Mouse (Mus musculus) heart, embryonic 15.5 days (tissue): ENCODE data around the gene Tubd1. TPM values are rescaled to one million over a fixed set of nuclear protein-coding genes. Genes with fewer than 3 reads are reported as not detected.

Experiments
- ATAC-seq: fragments of 200-750 bp; cut with Nextera tagmentation; replicated peaks from 2 replicates; pipeline ENCODE4 v1.8.0; 2017; ENCODE audit warnings: low read depth, moderate TSS enrichment; ENCODE audit not compliant: insufficient number of reproducible peaks, insufficient read depth, low FRiP score
- H3K27ac ChIP-seq: fragments of 300-500 bp; sonication (generic); 2 replicates; pipeline ENCODE4 v1.5.1; 2015; ENCODE audit warnings: mild to moderate bottlenecking, inconsistent platforms
- H3K27me3 ChIP-seq: fragments of 300-500 bp; sonication (generic); 2 replicates; pipeline ENCODE4 v1.6.1; 2015; ENCODE audit warnings: inconsistent platforms
- H3K36me3 ChIP-seq: fragments of 300-500 bp; sonication (generic); 2 replicates; pipeline ENCODE4 v1.6.1; 2015; ENCODE audit warnings: mild to moderate bottlenecking, inconsistent platforms
- H3K4me1 ChIP-seq: fragments of 300-500 bp; sonication (generic); replicated peaks from 2 replicates; pipeline ENCODE4 v1.6.1; 2015; ENCODE audit warnings: inconsistent platforms
- H3K4me2 ChIP-seq: fragments of 300-500 bp; sonication (generic); 2 replicates; pipeline ENCODE4 v1.6.1; 2015; ENCODE audit warnings: inconsistent platforms, mild to moderate bottlenecking, moderate library complexity
- H3K4me3 ChIP-seq: fragments of 300-500 bp; sonication (generic); 2 replicates; pipeline ENCODE4 v1.5.1; 2015; ENCODE audit warnings: mild to moderate bottlenecking, inconsistent platforms
- H3K9ac ChIP-seq: fragments of 300-500 bp; sonication (generic); 2 replicates; pipeline ENCODE4 v1.6.1; 2015; ENCODE audit warnings: mild to moderate bottlenecking, inconsistent platforms
- H3K9me3 ChIP-seq: fragments of 300-500 bp; sonication (generic); replicated peaks from 2 replicates; pipeline ENCODE4 v1.6.1; 2016; ENCODE audit warnings: inconsistent platforms
- WGBS: fragments of 180-500 bp; shearing (Covaris S2); methylation state at CpG from one replicate; pipeline ENCODE4 v1.1.7; 2015; ENCODE audit warnings: mixed read lengths; 5-methylcytosine and 5-hydroxymethylcytosine counted together
- polyA plus RNA-seq: library from polyadenylated mRNA; unstranded; fragments of >200 nt; fragmentation: Nextera tagmentation; extraction: Ambion mirVana; gene quantifications from 2 replicates; pipeline ENCODE4 v1.2.1, GENCODE M21; 2015

The Tubd1 gene
- polyA plus RNA-seq, 1 experiment from 2014 or later: 11.7 TPM

DNA sequence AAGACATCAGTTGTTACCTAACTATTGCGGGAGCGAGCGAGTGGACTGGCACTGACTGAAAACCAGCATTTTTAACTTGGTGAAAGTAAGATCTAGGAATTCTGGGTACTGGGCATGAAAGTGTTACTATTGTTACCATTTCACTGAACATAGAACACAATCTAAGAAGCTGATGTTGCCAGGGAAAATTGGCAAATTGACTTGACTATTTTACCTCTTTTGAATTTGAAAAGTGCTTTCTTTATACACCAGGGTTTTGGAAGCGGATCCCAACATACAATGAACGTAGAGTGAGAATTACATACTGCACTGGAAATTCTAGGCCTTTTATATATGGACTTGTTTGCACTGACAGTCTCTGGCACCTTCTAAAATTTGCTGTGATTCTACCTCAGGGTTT, 48.7 kb downstream of the Tubd1 start:
- no peak overlapping the region for H3K4me2 ChIP-seq
- no peaks in the 10 kb centered on the region for H3K9me3 ChIP-seq
- H3K36me3 ChIP-seq: no peaks in the 10 kb centered on the region
- WGBS: 71% methylated on average over 5 of the region's 5 CpGs
- H3K4me1 ChIP-seq: peaks cover 17% of the 10 kb centered on the region
- ATAC-seq: no peak
- H3K4me3 ChIP-seq: no peak overlapping the region
- H3K27me3 ChIP-seq: no peaks in the 10 kb centered on the region
- peak overlapping the region; percentile 75 for H3K27ac ChIP-seq
- no peak overlapping the region for H3K9ac ChIP-seq

DNA sequence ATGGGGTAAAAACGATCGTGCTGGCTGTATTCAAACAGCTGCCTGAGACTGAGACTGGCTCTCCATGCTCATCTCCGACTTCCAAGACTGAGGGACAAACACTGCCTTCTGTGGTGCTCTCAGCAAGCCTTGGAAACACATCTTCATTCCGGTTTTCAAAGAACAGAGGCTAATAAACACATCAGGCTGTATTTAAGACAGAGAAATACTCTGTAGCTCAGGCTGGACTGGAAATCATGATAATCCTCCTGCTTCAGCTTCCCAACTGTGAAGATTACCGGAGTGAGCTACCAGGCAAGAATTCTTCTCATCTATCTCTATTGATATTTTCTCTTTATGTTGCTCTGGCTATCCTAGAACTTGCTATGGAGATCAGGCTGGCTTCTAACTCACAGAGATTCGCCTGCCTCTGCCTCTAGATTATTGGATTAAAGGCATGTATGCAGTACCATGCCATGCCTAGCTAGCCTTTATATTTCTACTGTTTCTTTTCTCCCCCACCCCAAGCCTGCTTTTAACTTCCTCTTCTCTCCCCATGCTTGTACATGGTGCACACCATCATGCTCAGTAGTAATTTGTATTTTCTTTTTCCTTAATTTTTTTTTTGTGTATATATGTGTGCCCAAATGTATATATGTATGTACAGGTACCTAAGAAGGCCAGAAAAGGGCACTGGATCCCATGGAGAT, 49.5 kb downstream of the Tubd1 start:
- Histone ChIP-seq H3K36me3 (no peaks in the 10 kb centered on the region), H3K27ac (no peak overlapping the region), H3K9ac (no peak overlapping the region), H3K4me2 (no peak overlapping the region), H3K27me3 (no peaks in the 10 kb centered on the region), H3K4me3 (no peak overlapping the region), H3K9me3 (no peaks in the 10 kb centered on the region), H3K4me1 (peaks cover 17% of the 10 kb centered on the region)
- no peak for ATAC-seq
- WGBS: 76% methylated on average over 6 of the region's 6 CpGs

- Histone ChIP-seq H3K9me3 (no peaks in the 10 kb centered on the region), H3K4me2 (no peak overlapping the region), H3K27ac (no peak overlapping the region), H3K36me3 (no peaks in the 10 kb centered on the region), H3K4me3 (no peak overlapping the region), H3K4me1 (peaks cover 17% of the 10 kb centered on the region), H3K9ac (no peak overlapping the region), H3K27me3 (no peaks in the 10 kb centered on the region)
- no peak for ATAC-seq
- WGBS: 91% methylated on average over 6 of the region's 6 CpGs
Observed at GRCm38 (mm10) chr11:86595366-86595765, 50.6 kb downstream of the Tubd1 start.

GRCm38 (mm10) chr11:86596187-86596960, 51.6 kb downstream of the Tubd1 start:
- 78% methylated on average over 7 of the region's 7 CpGs for WGBS
- H3K4me1 ChIP-seq: peaks cover 17% of the 10 kb centered on the region
- no peak overlapping the region for H3K4me2 ChIP-seq
- H3K9me3 ChIP-seq: no peaks in the 10 kb centered on the region
- no peaks in the 10 kb centered on the region for H3K27me3 ChIP-seq
- H3K36me3 ChIP-seq: no peaks in the 10 kb centered on the region
- no peak overlapping the region for H3K9ac ChIP-seq
- H3K4me3 ChIP-seq: no peak overlapping the region
- H3K27ac ChIP-seq: no peak overlapping the region
- ATAC-seq: no peak

GRCm38 (mm10) chr11:86596976-86597375, 52.2 kb downstream of the Tubd1 start:
- Histone ChIP-seq H3K27ac (no peak overlapping the region), H3K36me3 (no peaks in the 10 kb centered on the region), H3K4me2 (no peak overlapping the region), H3K27me3 (no peaks in the 10 kb centered on the region), H3K9ac (no peak overlapping the region), H3K4me3 (no peak overlapping the region), H3K4me1 (peaks cover 17% of the 10 kb centered on the region), H3K9me3 (no peaks in the 10 kb centered on the region)
- WGBS: 83% methylated on average over 3 of the region's 3 CpGs
- ATAC-seq: no peak

GRCm38 (mm10) chr11:86598154-86598553, 53.4 kb downstream of the Tubd1 start:
- no peak overlapping the region for H3K4me2 ChIP-seq
- H3K27me3 ChIP-seq: no peaks in the 10 kb centered on the region
- H3K4me1 ChIP-seq: peaks cover 7% of the 10 kb centered on the region
- 92% methylated on average over 5 of the region's 5 CpGs for WGBS
- no peak overlapping the region for H3K27ac ChIP-seq
- no peaks in the 10 kb centered on the region for H3K9me3 ChIP-seq
- H3K9ac ChIP-seq: no peak overlapping the region
- no peaks in the 10 kb centered on the region for H3K36me3 ChIP-seq
- no peak overlapping the region for H3K4me3 ChIP-seq
- no peak for ATAC-seq

DNA sequence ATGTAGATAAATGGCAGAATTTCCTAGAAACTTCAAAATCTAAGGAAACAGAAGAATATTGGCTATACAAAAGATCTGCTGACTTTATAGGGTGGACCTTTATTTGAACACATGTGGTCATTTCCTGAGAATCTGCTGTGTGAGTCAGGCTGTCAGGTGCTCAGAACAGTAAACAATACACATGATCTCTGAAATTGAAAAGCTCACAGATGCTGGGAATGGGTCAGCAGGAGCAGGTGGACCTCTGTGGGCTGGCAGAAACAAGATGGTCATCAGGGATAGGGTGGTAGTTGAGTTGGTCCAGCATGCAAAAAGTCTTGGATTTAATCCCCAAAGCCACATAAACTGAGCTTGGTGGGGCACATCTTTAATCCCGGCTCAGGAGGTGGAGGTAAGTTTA, 53.8 kb downstream of the Tubd1 start:
- Histone ChIP-seq H3K4me2 (no peak overlapping the region), H3K36me3 (no peaks in the 10 kb centered on the region), H3K4me3 (no peak overlapping the region), H3K9me3 (no peaks in the 10 kb centered on the region), H3K27me3 (no peaks in the 10 kb centered on the region), H3K4me1 (peaks cover 3% of the 10 kb centered on the region), H3K9ac (no peak overlapping the region), H3K27ac (no peak overlapping the region)
- 95% methylated on average over 1 of the region's 1 CpGs for WGBS
- no peak for ATAC-seq

DNA sequence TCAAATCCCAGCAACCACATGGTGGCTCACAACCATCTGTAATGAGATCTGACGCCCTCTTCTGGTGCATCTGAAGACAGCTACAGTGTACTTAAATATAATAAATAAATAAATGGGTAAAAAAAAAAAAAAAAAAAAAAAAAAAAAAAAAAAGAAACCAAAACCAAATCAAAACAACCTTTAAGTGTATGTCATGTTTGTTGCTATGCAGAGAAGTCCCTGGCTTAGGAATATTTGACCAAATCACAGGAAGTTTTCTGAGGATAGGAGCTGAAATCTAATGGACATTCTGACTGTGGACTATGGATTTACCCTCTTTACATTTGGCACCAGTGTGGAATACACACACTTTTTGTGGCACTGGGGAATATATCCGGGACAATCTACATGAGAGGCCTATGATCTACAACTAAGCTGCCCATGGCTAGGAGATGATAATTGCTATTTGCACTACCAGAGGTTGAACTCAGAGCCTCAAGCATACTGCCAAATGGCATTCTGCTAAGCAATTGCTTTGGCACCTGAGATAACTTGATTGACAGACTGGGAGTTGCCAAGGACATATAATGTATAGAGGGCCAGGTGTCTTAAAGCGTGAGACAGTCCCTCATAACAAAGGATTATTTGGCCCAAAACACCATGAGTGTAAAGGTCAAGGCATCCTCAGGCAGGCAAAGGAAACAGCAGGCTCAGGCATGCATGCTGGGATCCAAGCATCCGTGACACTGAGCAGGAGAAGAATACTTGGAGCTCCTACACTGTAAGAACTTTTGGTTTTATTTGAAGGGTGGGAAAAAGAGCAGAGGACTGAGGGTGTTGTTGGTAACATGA, 54.8 kb downstream of the Tubd1 start:
- ATAC-seq: no peak
- Histone ChIP-seq H3K9me3 (no peaks in the 10 kb centered on the region), H3K4me3 (no peak overlapping the region), H3K9ac (no peak overlapping the region), H3K27me3 (no peaks in the 10 kb centered on the region), H3K36me3 (no peaks in the 10 kb centered on the region), H3K27ac (0 out of 2 replicates have a peak overlapping the region, but pooled peaks have one; percentile 40), H3K4me1 (0 out of 2 replicates have a peak, but pooled peaks cover 2% of the 10 kb centered on the region), H3K4me2 (no peak overlapping the region)
- 81% methylated on average over 4 of the region's 4 CpGs for WGBS

DNA sequence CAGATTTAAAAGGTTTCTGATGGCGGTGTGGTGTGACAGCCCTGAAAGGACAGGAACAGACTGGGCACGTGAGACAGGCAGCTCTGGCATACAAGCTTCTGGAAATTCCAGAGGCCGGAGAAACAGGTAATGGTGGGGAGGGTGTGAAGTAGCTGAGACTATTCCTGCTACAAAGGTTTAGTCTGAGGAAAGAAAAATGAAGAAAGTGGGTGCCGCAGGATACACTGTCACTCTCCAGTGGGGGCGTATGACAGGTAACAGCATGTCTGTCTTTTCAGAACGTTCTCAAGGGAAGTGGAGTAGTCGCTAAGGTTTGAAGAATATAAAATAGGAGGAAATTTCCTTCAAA, 55.4 kb downstream of the Tubd1 start:
- no peak overlapping the region for H3K4me3 ChIP-seq
- no peaks in the 10 kb centered on the region for H3K36me3 ChIP-seq
- H3K27me3 ChIP-seq: no peaks in the 10 kb centered on the region
- no peak for ATAC-seq
- H3K27ac ChIP-seq: 0 out of 2 replicates have a peak overlapping the region, but pooled peaks have one; percentile 40
- 82% methylated on average over 7 of the region's 7 CpGs for WGBS
- 0 out of 2 replicates have a peak, but pooled peaks cover 2% of the 10 kb centered on the region for H3K4me1 ChIP-seq
- no peak overlapping the region for H3K9ac ChIP-seq
- H3K9me3 ChIP-seq: no peaks in the 10 kb centered on the region
- H3K4me2 ChIP-seq: no peak overlapping the region

- no peaks in the 10 kb centered on the region for H3K4me1 ChIP-seq
- WGBS: 51% methylated on average over 3 of the region's 3 CpGs
- H3K27me3 ChIP-seq: no peaks in the 10 kb centered on the region
- no peak overlapping the region for H3K27ac ChIP-seq
- H3K4me3 ChIP-seq: no peak overlapping the region
- no peak for ATAC-seq
- H3K4me2 ChIP-seq: no peak overlapping the region
- no peaks in the 10 kb centered on the region for H3K9me3 ChIP-seq
- H3K9ac ChIP-seq: no peak overlapping the region
- H3K36me3 ChIP-seq: peaks cover 11% of the 10 kb centered on the region
Observed at GRCm38 (mm10) chr11:86602116-86602515, 57.3 kb downstream of the Tubd1 start.

DNA sequence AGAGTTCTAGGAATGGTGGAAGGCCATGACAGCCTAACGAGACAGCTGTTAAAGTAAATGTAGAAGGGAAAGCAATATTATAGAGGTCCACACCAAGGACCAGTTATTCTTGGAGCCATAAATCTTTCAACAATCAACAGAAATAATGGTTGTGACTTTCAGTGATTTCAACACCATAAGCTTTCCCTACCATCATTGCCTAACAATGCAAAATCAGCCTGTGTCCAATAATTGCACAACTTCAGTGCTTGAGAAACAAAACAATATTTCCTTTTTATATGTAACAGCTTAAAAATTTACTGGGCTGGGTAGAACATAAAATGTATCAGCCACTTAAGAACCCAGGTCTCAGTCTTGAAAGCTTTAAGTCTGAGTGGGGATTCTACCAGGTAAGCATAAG, 58.9 kb downstream of the Tubd1 start:
- Histone ChIP-seq H3K4me3 (no peak overlapping the region), H3K9me3 (no peaks in the 10 kb centered on the region), H3K27ac (no peak overlapping the region), H3K4me1 (no peaks in the 10 kb centered on the region), H3K4me2 (no peak overlapping the region), H3K36me3 (peaks cover 13% of the 10 kb centered on the region), H3K27me3 (no peaks in the 10 kb centered on the region), H3K9ac (no peak overlapping the region)
- no peak for ATAC-seq
- WGBS: 88% methylated on average over 1 of the region's 1 CpGs
